Mouse (Mus musculus) heart, embryonic 13.5 days (tissue): ENCODE data around the gene Gpr65. TPM values are rescaled to one million over a fixed set of nuclear protein-coding genes. Genes with fewer than 3 reads are reported as not detected.
"Not testable (repeated sequence)": the region's sequence is repeated elsewhere in the genome, so short reads cannot be mapped to it uniquely, and the experiment has no call there.

Experiments used
- ATAC-seq: fragments of 200-750 bp; cut with Nextera tagmentation; 2 replicates; pipeline ENCODE4 v1.8.0; 2017; ENCODE audit warnings: moderate TSS enrichment; ENCODE audit not compliant: insufficient number of reproducible peaks, low FRiP score, low TSS enrichment; ENCODE audit errors: extremely low read depth
- H3K27ac ChIP-seq: fragments of 300-500 bp; sonication (generic); replicated peaks from 2 replicates; pipeline ENCODE4 v1.5.1; 2015; ENCODE audit warnings: moderate library complexity, mild to moderate bottlenecking, inconsistent platforms
- H3K27me3 ChIP-seq: fragments of 300-500 bp; sonication (generic); replicated peaks from 2 replicates; pipeline ENCODE4 v1.6.1; 2015; ENCODE audit warnings: mild to moderate bottlenecking, inconsistent platforms
- H3K36me3 ChIP-seq: fragments of 300-500 bp; sonication (generic); 2 replicates; pipeline ENCODE4 v1.6.1; 2015; ENCODE audit warnings: mild to moderate bottlenecking, inconsistent platforms
- H3K4me1 ChIP-seq: fragments of 300-500 bp; sonication (generic); 2 replicates; pipeline ENCODE4 v1.6.1; 2015; ENCODE audit warnings: inconsistent platforms
- H3K4me2 ChIP-seq: fragments of 300-500 bp; sonication (generic); 2 replicates; pipeline ENCODE4 v1.6.1; 2015; ENCODE audit warnings: inconsistent platforms, mild to moderate bottlenecking, moderate library complexity
- H3K4me3 ChIP-seq: fragments of 300-500 bp; sonication (generic); 2 replicates; pipeline ENCODE4 v1.5.1; 2015; ENCODE audit warnings: moderate library complexity, mild to moderate bottlenecking, inconsistent platforms
- H3K9ac ChIP-seq: fragments of 300-500 bp; sonication (generic); 2 replicates; pipeline ENCODE4 v1.6.1; 2015; ENCODE audit warnings: inconsistent platforms, mild to moderate bottlenecking, moderate library complexity
- H3K9me3 ChIP-seq: fragments of 300-500 bp; sonication (generic); 2 replicates; pipeline ENCODE4 v1.6.1; 2016; ENCODE audit warnings: inconsistent platforms
- WGBS: fragments of 180-500 bp; shearing (Covaris S2); methylation state at CpG from one replicate; pipeline ENCODE4 v1.1.7; 2015; ENCODE audit warnings: mixed read lengths; 5-methylcytosine and 5-hydroxymethylcytosine counted together
- polyA plus RNA-seq: library from polyadenylated mRNA; unstranded; fragments of >200 nt; fragmentation: Nextera tagmentation; extraction: Ambion mirVana; gene quantifications from 2 replicates; pipeline ENCODE4 v1.2.1, GENCODE M21; 2015

Gpr65 gene
- 0.82 and 0.91 TPM in 2 replicates for polyA plus RNA-seq

DNA sequence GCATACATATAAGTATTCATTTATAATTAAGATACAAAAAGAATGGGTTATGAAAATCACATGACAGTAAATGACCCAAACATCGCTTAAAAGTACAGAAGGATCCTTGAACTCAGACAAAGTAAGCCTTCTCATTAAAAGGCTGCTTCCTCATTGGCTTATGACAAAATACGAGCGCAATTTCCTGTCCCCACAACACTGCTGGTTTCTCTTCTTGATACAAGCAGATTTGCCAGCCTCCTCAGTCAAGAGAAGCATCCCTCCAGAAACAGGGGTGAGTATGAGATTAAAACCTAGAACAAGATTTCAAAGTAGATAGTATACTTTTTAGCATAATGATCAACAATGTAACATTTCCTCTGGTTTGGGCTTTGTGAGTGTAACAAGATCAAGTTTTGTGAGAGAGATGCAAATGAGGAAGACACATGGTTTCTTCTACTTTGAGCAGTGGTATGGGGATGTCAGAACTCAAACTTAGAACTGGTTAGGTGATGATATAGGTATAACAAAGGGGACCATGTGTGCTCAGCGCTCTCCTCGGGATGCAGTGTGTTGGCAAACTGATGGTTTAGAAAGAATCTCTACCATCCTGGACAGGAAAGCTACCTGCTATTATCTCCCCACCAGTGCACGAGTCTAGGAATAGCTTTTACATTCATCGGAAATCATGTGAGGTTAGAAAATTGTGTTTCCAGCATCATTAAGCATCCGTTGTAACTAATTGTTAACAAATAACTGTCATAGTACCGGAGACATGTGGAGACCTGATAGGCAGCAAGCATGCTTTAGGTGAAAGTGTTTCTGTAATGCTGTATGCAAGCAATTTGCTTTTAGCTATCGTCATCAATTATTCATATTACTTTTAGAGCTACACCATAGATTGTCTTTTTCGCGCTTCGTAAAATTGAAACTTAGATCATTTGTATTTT is at the start of gene Gpr65:
TSS of gene Gpr65 (plus strand) at position 195 of the 929 bp plus-strand sequence.
- Histone ChIP-seq H3K9ac (no peak within 1 kb of the TSS), H3K9me3 (no peaks in the 10 kb centered on the region), H3K27me3 (no peaks in the 10 kb centered on the region), H3K4me2 (no peak within 1 kb of the TSS), H3K4me3 (no peak within 1 kb of the TSS), H3K4me1 (peaks cover 4% of the 10 kb centered on the region; the same call in 1 of the 2 replicates), H3K36me3 (no peaks in the 10 kb centered on the region), H3K27ac (no peak within 1 kb of the TSS)
- WGBS = 87% methylated on average over 13 of the region's 13 CpGs
- no peak for ATAC-seq

DNA sequence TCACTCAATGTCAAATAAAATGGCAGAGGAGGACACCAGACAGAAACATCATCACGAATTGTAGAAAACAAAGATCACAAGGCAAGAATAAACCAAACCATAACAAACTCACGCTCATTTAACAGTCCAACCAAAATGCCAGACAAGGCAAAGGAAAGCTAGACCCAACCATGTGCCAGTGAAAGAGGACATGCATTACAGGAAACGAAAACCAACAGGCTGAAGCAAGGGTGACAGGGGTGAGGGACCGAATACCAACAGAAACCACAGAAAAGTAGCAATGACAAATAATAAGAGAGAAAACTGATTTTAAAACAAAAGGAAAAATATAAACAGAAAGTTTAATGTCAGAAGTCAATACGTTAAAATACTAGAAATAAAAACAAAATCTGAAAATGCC is 45.1 kb upstream of the Gpr65 start:
- H3K9ac ChIP-seq = no peak overlapping the region
- no peak overlapping the region for H3K27ac ChIP-seq
- H3K9me3 ChIP-seq = no peaks in the 10 kb centered on the region
- no peak overlapping the region for H3K4me3 ChIP-seq
- no peak overlapping the region for H3K4me2 ChIP-seq
- ATAC-seq = no peak
- no peaks in the 10 kb centered on the region for H3K4me1 ChIP-seq
- H3K36me3 ChIP-seq = peaks cover 22% of the 10 kb centered on the region
- WGBS = 81% methylated on average over 5 of the region's 5 CpGs
- H3K27me3 ChIP-seq = no peaks in the 10 kb centered on the region

DNA sequence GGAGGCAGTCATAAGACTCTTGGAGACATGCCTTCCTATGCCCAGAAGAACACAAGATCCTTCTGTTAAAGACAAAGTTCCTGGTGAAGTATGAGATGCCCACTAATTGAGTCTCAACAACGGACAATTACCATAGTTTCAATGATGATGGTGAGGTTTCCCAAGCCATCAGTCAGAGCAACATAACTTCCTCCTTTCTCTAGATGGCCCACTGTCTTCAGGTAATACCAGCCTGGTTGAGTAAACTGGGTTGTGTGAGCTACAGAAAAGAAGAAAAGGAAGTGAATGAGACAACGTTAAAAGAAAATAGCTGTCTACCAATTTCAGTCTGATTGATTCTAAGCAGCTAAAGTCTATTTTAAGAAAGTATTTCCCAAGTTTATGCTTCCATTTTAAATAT is 41.4 kb upstream of the Gpr65 start:
- no peak for ATAC-seq
- no peak overlapping the region for H3K9ac ChIP-seq
- H3K4me3 ChIP-seq = no peak overlapping the region
- H3K36me3 ChIP-seq = peaks cover 26% of the 10 kb centered on the region
- H3K4me2 ChIP-seq = no peak overlapping the region
- WGBS = 83% methylated on average over 2 of the region's 2 CpGs
- no peaks in the 10 kb centered on the region for H3K27me3 ChIP-seq
- no peak overlapping the region for H3K27ac ChIP-seq
- no peaks in the 10 kb centered on the region for H3K4me1 ChIP-seq
- no peaks in the 10 kb centered on the region for H3K9me3 ChIP-seq

DNA sequence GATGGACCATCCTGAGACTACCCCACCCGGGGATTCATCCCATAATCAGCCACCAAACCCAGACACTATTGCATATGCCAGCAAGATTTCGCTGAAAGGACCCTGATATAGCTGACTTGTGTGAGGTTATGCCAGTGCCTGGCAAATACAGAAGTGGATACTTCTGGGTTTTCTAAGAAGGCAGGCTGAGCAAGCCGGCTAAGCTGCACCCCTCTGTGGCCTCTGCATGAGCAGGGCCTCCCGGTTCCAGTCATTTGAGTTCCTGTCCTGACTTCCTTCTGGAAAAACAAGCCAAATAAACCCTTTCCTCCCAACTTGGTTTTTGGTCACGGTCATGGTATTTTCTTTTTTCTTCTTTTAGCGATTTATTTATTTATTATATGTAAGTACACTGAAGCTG is 30.0 kb upstream of the Gpr65 start:
- not testable (repeated sequence) for ATAC-seq, H3K4me3 ChIP-seq, H3K9me3 ChIP-seq, H3K36me3 ChIP-seq, H3K4me1 ChIP-seq, H3K27me3 ChIP-seq, H3K27ac ChIP-seq, H3K9ac ChIP-seq, H3K4me2 ChIP-seq
- WGBS = 68% methylated on average over 6 of the region's 6 CpGs

DNA sequence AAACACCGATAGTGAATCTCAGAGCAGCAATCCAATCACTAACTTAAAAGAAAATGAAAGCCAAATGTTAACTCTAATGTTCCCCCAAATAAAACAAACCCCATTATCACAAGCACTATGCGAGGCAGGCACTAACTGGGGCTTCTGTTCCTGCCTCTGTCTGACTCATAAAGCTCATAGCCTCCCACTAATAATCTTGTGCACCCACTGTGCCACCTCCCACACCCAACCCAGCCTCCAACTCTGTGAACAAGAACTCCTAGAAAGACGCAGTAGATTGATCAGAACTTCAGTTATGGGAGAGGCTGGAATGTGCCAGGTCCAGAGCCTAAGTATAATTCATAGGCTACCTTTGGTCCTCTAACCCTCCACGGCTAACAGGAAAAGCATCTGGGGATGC is 24.3 kb upstream of the Gpr65 start:
- Histone ChIP-seq H3K27ac (no peak overlapping the region), H3K36me3 (peaks cover 18% of the 10 kb centered on the region), H3K4me2 (no peak overlapping the region), H3K9ac (no peak overlapping the region), H3K4me3 (no peak overlapping the region), H3K27me3 (no peaks in the 10 kb centered on the region), H3K4me1 (no peaks in the 10 kb centered on the region), H3K9me3 (no peaks in the 10 kb centered on the region)
- ATAC-seq = no peak
- WGBS = 71% methylated on average over 4 of the region's 4 CpGs

DNA sequence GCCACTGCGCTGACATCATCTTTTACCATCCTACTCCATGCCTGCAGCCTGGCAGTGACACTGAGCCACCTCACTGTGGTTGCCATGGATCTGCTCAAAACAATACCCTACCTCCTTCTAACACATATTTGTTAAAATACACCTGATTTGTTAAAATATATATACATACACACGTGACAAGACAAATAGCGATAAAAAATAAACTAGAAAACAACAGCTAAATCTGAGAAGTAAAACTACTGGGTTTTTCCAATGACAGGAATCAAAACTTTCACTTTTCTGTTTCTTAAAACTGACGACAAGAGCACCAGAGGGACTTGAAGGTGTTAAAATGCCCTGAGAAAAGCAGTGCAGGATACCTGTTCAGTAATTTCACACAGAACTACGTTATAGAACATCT is 23.6 kb upstream of the Gpr65 start:
- no peak overlapping the region for H3K27ac ChIP-seq
- H3K9ac ChIP-seq = no peak overlapping the region
- peaks cover 18% of the 10 kb centered on the region for H3K36me3 ChIP-seq
- no peaks in the 10 kb centered on the region for H3K9me3 ChIP-seq
- no peak overlapping the region for H3K4me3 ChIP-seq
- H3K4me2 ChIP-seq = no peak overlapping the region
- no peaks in the 10 kb centered on the region for H3K4me1 ChIP-seq
- no peak for ATAC-seq
- WGBS = 85% methylated on average over 5 of the region's 5 CpGs
- no peaks in the 10 kb centered on the region for H3K27me3 ChIP-seq

DNA sequence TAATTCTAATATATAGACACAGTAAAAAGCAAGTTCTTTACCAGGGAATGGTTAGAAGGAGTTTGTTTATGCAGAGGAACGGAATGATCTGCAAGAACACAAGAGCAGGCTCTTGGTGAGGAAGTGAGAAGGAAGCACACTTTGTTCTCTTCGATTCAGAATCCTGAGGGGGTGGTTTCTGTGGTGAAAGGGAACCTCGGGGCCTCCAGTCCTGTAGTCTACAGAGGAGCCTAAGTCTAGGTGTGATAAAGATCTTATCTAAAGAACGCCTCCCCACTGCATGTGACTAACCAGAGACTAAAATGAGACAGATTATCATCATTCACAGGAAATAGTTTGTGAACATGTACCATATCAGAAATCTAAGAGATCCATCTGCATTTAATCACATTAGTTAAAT is 21.6 kb upstream of the Gpr65 start:
- Histone ChIP-seq H3K36me3 (peaks cover 30% of the 10 kb centered on the region), H3K4me1 (no peaks in the 10 kb centered on the region), H3K27ac (no peak overlapping the region), H3K9me3 (no peaks in the 10 kb centered on the region), H3K27me3 (no peaks in the 10 kb centered on the region), H3K9ac (no peak overlapping the region), H3K4me2 (no peak overlapping the region), H3K4me3 (no peak overlapping the region)
- ATAC-seq = no peak
- 40% methylated on average over 4 of the region's 4 CpGs for WGBS

DNA sequence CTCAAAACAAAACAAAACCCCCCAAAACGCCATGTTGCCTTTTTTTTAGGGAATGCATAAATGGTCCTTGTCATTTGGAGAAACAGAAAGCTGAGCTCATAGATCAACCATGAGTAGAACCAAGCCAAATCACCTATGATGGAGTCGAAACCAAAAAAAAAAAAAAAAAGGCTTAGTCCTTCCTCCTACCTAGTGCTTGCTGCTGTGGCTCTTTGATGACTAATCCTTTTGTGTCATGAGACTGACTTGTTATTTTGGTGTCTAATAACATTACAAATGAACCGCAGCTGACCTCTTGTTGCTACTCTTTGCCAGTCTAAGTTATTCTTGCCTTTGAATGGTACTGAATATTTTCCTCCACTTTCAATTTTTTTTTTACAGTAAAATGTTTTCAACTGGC is 18.8 kb upstream of the Gpr65 start:
- Histone ChIP-seq H3K9me3 (no peaks in the 10 kb centered on the region), H3K36me3 (peaks cover 44% of the 10 kb centered on the region), H3K9ac (no peak overlapping the region), H3K4me3 (no peak overlapping the region), H3K4me2 (no peak overlapping the region), H3K27me3 (no peaks in the 10 kb centered on the region), H3K4me1 (no peaks in the 10 kb centered on the region), H3K27ac (no peak overlapping the region)
- ATAC-seq = no peak
- WGBS = 73% methylated on average over 3 of the region's 3 CpGs

DNA sequence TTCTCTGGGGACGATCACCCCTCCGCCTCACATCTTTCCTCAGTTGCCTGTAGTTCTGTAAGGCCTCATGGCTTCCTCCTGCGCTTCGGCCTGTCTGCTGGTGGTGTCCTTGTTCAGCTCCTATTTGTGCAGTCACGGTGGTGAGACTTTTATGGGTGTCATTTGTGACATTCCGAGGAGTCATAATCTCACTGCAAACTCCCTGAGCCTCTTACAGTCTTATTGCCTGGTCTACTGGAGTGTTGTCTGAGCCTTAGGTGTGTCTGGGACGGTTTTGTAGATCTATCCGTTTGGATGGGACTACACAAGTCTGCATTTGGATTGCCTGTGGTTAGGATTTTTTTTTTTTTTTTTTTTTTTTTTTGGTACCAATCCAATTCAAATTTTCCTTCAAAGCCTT is 18.1 kb upstream of the Gpr65 start:
- Histone ChIP-seq H3K4me3 (no peak overlapping the region), H3K27me3 (no peaks in the 10 kb centered on the region), H3K4me2 (no peak overlapping the region), H3K9ac (no peak overlapping the region), H3K36me3 (peaks cover 37% of the 10 kb centered on the region), H3K27ac (no peak overlapping the region), H3K9me3 (no peaks in the 10 kb centered on the region), H3K4me1 (no peaks in the 10 kb centered on the region)
- whole genome bisulfite sequencing = 89% methylated on average over 8 of the region's 8 CpGs
- no peak for ATAC-seq

DNA sequence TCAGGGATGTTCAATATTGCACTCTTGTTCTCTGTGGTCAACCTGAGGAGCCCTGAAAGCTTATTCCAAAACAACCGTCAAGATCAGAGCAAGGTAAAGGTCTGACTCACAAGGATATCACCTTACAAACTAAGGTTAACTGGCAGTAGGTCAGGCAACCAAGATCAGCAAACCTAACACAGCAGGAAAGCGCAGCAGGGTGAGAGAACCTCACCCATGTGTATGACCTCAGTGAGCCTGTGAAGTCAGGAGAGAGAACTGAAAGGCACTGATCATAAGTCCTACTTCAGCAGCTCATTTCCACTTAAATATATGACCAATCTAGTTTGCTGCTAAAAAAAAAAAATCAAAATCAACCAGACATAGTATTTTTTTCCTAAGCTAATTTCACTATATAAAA is 16.0 kb upstream of the Gpr65 start:
- no peaks in the 10 kb centered on the region for H3K9me3 ChIP-seq
- no peak for ATAC-seq
- H3K4me3 ChIP-seq = no peak overlapping the region
- H3K4me2 ChIP-seq = no peak overlapping the region
- H3K27ac ChIP-seq = no peak overlapping the region
- no peak overlapping the region for H3K9ac ChIP-seq
- peaks cover 29% of the 10 kb centered on the region for H3K36me3 ChIP-seq
- peaks cover 3% of the 10 kb centered on the region; the same call in 1 of the 2 replicates for H3K4me1 ChIP-seq
- no peaks in the 10 kb centered on the region for H3K27me3 ChIP-seq
- 74% methylated on average over 2 of the region's 2 CpGs for WGBS

DNA sequence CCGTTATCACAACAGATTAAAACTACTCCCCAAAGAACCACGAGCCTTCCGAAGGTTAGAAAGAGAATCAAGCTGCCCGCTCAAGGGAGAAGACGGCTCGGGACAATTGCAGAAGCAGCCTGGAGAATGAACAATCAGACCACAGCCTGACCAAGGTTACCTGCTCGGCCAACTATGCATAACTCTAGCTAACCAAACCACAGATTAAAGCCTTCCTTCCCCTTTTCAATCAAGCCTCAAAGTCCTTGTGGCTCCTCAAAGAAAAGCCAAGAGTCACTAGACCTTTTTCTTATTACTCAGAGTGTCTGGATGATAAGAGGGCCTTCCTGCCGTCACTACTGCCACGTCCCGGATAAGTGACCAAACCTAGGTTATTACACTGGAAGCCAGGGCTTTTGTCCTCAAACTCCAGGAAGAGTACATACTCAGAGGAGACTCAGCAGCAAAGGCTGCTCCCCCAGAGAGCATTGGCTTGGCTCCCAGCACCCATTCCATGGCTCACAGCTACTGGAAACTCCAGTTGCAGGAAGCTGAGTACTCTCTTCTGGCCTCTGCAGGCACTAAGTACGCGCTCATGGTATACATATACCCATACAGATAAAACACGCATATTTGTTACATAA is 13.0 kb upstream of the Gpr65 start:
- Histone ChIP-seq H3K4me3 (no peak overlapping the region), H3K27me3 (no peaks in the 10 kb centered on the region), H3K4me1 (peaks cover 12% of the 10 kb centered on the region; the same call in 1 of the 2 replicates), H3K36me3 (peaks cover 23% of the 10 kb centered on the region), H3K4me2 (no peak overlapping the region), H3K27ac (no peak overlapping the region), H3K9ac (no peak overlapping the region), H3K9me3 (no peaks in the 10 kb centered on the region)
- WGBS = 74% methylated on average over 13 of the region's 13 CpGs
- ATAC-seq = no peak
